31 mouse cellular contexts compared by ENCODE assay signal in the genomic region with DNA sequence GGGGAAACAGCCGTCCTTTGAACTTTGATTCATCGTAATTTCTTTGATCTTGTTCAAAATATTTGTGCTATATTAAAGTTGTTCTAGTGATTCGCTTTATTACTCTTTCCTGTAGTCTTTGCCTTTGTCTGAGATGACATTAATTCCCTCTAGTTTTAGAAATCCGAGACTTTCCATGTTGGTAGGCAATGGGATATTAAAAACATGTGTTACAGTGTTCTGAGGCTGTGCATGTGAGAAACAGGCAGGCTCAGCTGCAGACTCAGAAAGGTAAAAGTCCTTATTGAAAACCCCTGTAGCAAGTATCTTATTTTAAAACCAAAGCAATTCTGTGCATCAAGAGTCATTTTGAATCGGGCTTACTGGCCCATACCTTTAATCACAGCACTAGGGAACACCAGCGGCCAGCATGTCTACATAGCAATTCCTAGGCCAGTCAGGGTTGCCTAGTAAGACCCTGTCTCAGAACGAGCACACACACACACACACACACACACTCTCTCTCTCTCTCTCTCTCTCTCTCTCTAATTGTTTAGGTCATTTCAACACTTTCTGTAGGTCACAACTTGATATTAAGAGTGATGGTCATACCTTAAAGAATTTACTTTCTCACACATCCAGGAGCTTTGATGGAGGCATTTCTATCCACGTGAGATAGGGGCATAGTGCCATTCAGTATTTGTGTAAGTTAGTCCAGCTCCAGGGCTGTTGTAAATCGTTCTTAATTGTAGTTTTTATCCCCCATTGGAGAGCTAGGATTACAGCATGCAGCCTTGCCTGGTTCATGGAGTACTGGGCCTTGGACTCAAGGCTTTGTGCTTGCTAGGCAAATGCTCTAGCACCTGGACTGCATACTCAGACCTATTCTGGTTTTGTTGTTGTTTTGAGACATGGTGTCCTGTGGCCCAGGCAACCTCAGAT. TPM values are rescaled to one million over a fixed set of nuclear protein-coding genes. Genes with fewer than 3 reads are reported as not detected.
A peak's percentile ranks its signal among the peaks of the same experiment; 100 is the strongest.
DNase-seq lines count a peak whose midpoint lies in the region; ATAC-seq lines count a peak whose summit lies in the region.
"Had no signal": no experiment of that assay in that cellular context is flagged by ENCODE, and none has a peak within 500 bp of the region (broad histone marks: within the 10 kb centered on the region; RNA-seq: fewer than 3 reads in every experiment).

No protein-coding gene starts in this region.

- no peak overlapping the region for H3K4me3 ChIP-seq in forebrain, embryonic 10.5 days
- H3K4me3 ChIP-seq in forebrain, embryonic 11.5 days (ENCODE audit: low read depth, low read length) = no peak overlapping the region
- H3K4me3 ChIP-seq in embryonic facial prominence, embryonic 13.5 days = no peak overlapping the region
- no peak overlapping the region for H3K4me3 ChIP-seq in limb, embryonic 12.5 days (replicated peaks)
- no peak overlapping the region for H3K4me3 ChIP-seq in neural tube, embryonic 15.5 days (replicated peaks)
- H3K4me3 ChIP-seq: forebrain, embryonic 13.5 days; gastrocnemius, adult 2 months; heart, embryonic 12.5 days; hindbrain, embryonic 10.5 days; kidney, embryonic 15.5 days; left cerebral cortex, adult 2 months; limb, embryonic 15.5 days; lung, embryonic 15.5 days; megakaryocyte, embryonic 14.5 days; neural tube, embryonic 12.5 days had no signal

- WGBS in forebrain, embryonic 10.5 days = 87% methylated on average over 9 of the region's 9 CpGs
- WGBS in forebrain, embryonic 11.5 days = 80% methylated on average over 9 of the region's 9 CpGs
- WGBS in embryonic facial prominence, embryonic 13.5 days = 24% methylated on average over 9 of the region's 9 CpGs
- 31% methylated on average over 9 of the region's 9 CpGs for WGBS in limb, embryonic 12.5 days
- 83% methylated on average over 9 of the region's 9 CpGs for WGBS in neural tube, embryonic 15.5 days

- H3K27ac ChIP-seq in forebrain, embryonic 10.5 days = 0 out of 2 replicates have a peak overlapping the region, but pooled peaks have one; percentile 5
- H3K27ac ChIP-seq in forebrain, embryonic 11.5 days (ENCODE audit: low read depth, low read length) = no peak overlapping the region
- peak overlapping the region; percentile 64; the same call in 1 of the 2 replicates for H3K27ac ChIP-seq in embryonic facial prominence, embryonic 13.5 days
- peak overlapping the region; percentile 85 for H3K27ac ChIP-seq in limb, embryonic 12.5 days
- no peak overlapping the region for H3K27ac ChIP-seq in neural tube, embryonic 15.5 days (replicated peaks)
- H3K27ac ChIP-seq: forebrain, embryonic 13.5 days; gastrocnemius, adult 2 months; kidney, embryonic 15.5 days; limb, embryonic 15.5 days; liver, embryonic 14.5 days; lung, embryonic 15.5 days; neural tube, embryonic 12.5 days had no signal

- no peak for DNase-seq in forebrain, embryonic 10.5 days (ENCODE audit: extremely low spot score, low spot score)
- no peak for DNase-seq in forebrain, embryonic 11.5 days (ENCODE audit: low spot score)
- DNase-seq in 3T3-L1 (ENCODE audit: low read depth, low spot score) = peak; percentile 11
- no peak for DNase-seq in adrenal gland, adult (ENCODE audit: inconsistent age in 2 of 2, low spot score in 1 of 2)
- no peak for DNase-seq in spleen, postnatal 10 days (ENCODE audit: low spot score in 2 of 2)
- DNase-seq: adrenal gland, postnatal 36 days; cerebellum, adult 11 months; cerebellum, postnatal 10 days; gastrocnemius, adult 2 months; heart, postnatal 10 days; kidney, adult 11 months; kidney, postnatal 36 days; layer of hippocampus, adult 9-11 months; lung, postnatal 36 days; midbrain, embryonic 14.5 days; right cerebral cortex, adult 18-20 months; right cerebral cortex, postnatal 4 days had no signal

- H3K36me3 ChIP-seq in forebrain, embryonic 10.5 days (replicated peaks) = peaks cover 5% of the 10 kb centered on the region
- no peaks in the 10 kb centered on the region for H3K36me3 ChIP-seq in forebrain, embryonic 11.5 days (ENCODE audit: control insufficient read depth, insufficient read depth, low read length)
- peaks cover 1% of the 10 kb centered on the region; the same call in 1 of the 2 replicates for H3K36me3 ChIP-seq in embryonic facial prominence, embryonic 13.5 days
- peaks cover 3% of the 10 kb centered on the region; the same call in 1 of the 2 replicates for H3K36me3 ChIP-seq in limb, embryonic 12.5 days
- no peaks in the 10 kb centered on the region for H3K36me3 ChIP-seq in neural tube, embryonic 15.5 days
- H3K36me3 ChIP-seq: limb, embryonic 15.5 days; lung, embryonic 15.5 days had no signal

- no peaks in the 10 kb centered on the region for H3K27me3 ChIP-seq in forebrain, embryonic 10.5 days (ENCODE audit: poor library complexity, severe bottlenecking)
- no peaks in the 10 kb centered on the region for H3K27me3 ChIP-seq in forebrain, embryonic 11.5 days (ENCODE audit: control insufficient read depth, insufficient read depth, low read length)
- no peaks in the 10 kb centered on the region for H3K27me3 ChIP-seq in embryonic facial prominence, embryonic 13.5 days
- no peaks in the 10 kb centered on the region for H3K27me3 ChIP-seq in limb, embryonic 12.5 days
- no peaks in the 10 kb centered on the region for H3K27me3 ChIP-seq in neural tube, embryonic 15.5 days (replicated peaks)
- H3K27me3 ChIP-seq: forebrain, embryonic 13.5 days; heart, embryonic 12.5 days; kidney, embryonic 15.5 days; limb, embryonic 15.5 days; lung, embryonic 15.5 days; neural tube, embryonic 12.5 days had no signal

- no peaks in the 10 kb centered on the region for H3K9me3 ChIP-seq in forebrain, embryonic 10.5 days
- no peaks in the 10 kb centered on the region for H3K9me3 ChIP-seq in forebrain, embryonic 11.5 days (ENCODE audit: control insufficient read depth, low read length)
- H3K9me3 ChIP-seq in embryonic facial prominence, embryonic 13.5 days = no peaks in the 10 kb centered on the region
- H3K9me3 ChIP-seq in limb, embryonic 12.5 days = no peaks in the 10 kb centered on the region
- no peaks in the 10 kb centered on the region for H3K9me3 ChIP-seq in neural tube, embryonic 15.5 days (replicated peaks)
- H3K9me3 ChIP-seq: forebrain, embryonic 13.5 days; heart, embryonic 12.5 days; hindbrain, embryonic 10.5 days; kidney, embryonic 15.5 days; limb, embryonic 15.5 days; lung, embryonic 15.5 days; megakaryocyte, embryonic 14.5 days; neural tube, embryonic 12.5 days had no signal

- H3K4me2 ChIP-seq in forebrain, embryonic 11.5 days (ENCODE audit: low read depth, low read length, severe bottlenecking) = no peak overlapping the region
- no peak overlapping the region for H3K4me2 ChIP-seq in embryonic facial prominence, embryonic 13.5 days
- no peak overlapping the region for H3K4me2 ChIP-seq in limb, embryonic 12.5 days
- no peak overlapping the region for H3K4me2 ChIP-seq in neural tube, embryonic 15.5 days
- H3K4me2 ChIP-seq: forebrain, embryonic 13.5 days; heart, embryonic 12.5 days; kidney, embryonic 15.5 days; limb, embryonic 15.5 days; lung, embryonic 15.5 days; neural tube, embryonic 12.5 days had no signal

- no peak overlapping the region for H3K9ac ChIP-seq in forebrain, embryonic 11.5 days (ENCODE audit: low read length)
- no peak overlapping the region for H3K9ac ChIP-seq in embryonic facial prominence, embryonic 13.5 days
- H3K9ac ChIP-seq in limb, embryonic 12.5 days (replicated peaks) = no peak overlapping the region
- no peak overlapping the region for H3K9ac ChIP-seq in neural tube, embryonic 15.5 days (replicated peaks)
- H3K9ac ChIP-seq: forebrain, embryonic 13.5 days; heart, embryonic 12.5 days; kidney, embryonic 15.5 days; limb, embryonic 15.5 days; liver, embryonic 14.5 days; lung, embryonic 15.5 days; neural tube, embryonic 12.5 days had no signal

- no peak for ATAC-seq in forebrain, embryonic 11.5 days (replicated peaks; ENCODE audit: low FRiP score)
- no peak for ATAC-seq in embryonic facial prominence, embryonic 13.5 days (ENCODE audit: insufficient number of reproducible peaks, insufficient read depth, low FRiP score, low TSS enrichment, low read depth)
- ATAC-seq in limb, embryonic 12.5 days (ENCODE audit: insufficient number of reproducible peaks, insufficient read depth, low FRiP score, low TSS enrichment, low read depth) = 0 out of 2 replicates have a peak, but pooled peaks have one; percentile 32
- no peak for ATAC-seq in neural tube, embryonic 15.5 days (ENCODE audit: low FRiP score)
- ATAC-seq: CD4-positive, CD25-positive, alpha-beta regulatory T cell, adult 4 months; forebrain, embryonic 13.5 days had no signal

- H3K4me1 ChIP-seq in forebrain, embryonic 10.5 days = 0 out of 2 replicates have a peak, but pooled peaks cover 3% of the 10 kb centered on the region
- H3K4me1 ChIP-seq in forebrain, embryonic 11.5 days (replicated peaks; ENCODE audit: control insufficient read depth, insufficient read depth, low read length) = no peaks in the 10 kb centered on the region
- peaks cover 22% of the 10 kb centered on the region for H3K4me1 ChIP-seq in embryonic facial prominence, embryonic 13.5 days
- peaks cover 32% of the 10 kb centered on the region for H3K4me1 ChIP-seq in limb, embryonic 12.5 days (replicated peaks)
- H3K4me1 ChIP-seq in neural tube, embryonic 15.5 days = no peaks in the 10 kb centered on the region; the same call in 1 of the 2 replicates
- H3K4me1 ChIP-seq: forebrain, embryonic 13.5 days; neural tube, embryonic 12.5 days had no signal

RNA-seq across cellular contexts. Expression of gene Nr2c1, which starts 36.7 kb away (rescaled TPM):
- 11.0 and 11.3 TPM in 2 replicates for polyA plus RNA-seq in forebrain, embryonic 10.5 days (2016; fragmentation: Nextera tagmentation; extraction: Ambion mirVana)
- polyA plus RNA-seq in forebrain, embryonic 11.5 days (2014; fragmentation: Nextera tagmentation; extraction: Ambion mirVana) = 10.9 and 11.4 TPM in 2 replicates
- polyA plus RNA-seq in embryonic facial prominence, embryonic 13.5 days (2015; fragmentation: Nextera tagmentation; extraction: Ambion mirVana) = 9.0 and 9.3 TPM in 2 replicates
- 11.4 and 12.4 TPM in 2 replicates for polyA plus RNA-seq in limb, embryonic 12.5 days (2016; fragmentation: Nextera tagmentation; extraction: Ambion mirVana)
- polyA plus RNA-seq in neural tube, embryonic 15.5 days (2015; fragmentation: Nextera tagmentation; extraction: Ambion mirVana) = 6.6 and 8.4 TPM in 2 replicates

Comparison
In these comparisons a context has a peak if more than half of its experiments do, and no peak if none do; other contexts are left out.
1. H3K27ac ChIP-seq: peak in forebrain, embryonic 10.5 days (single experiment), embryonic facial prominence, embryonic 13.5 days (single experiment) and limb, embryonic 12.5 days (single experiment); none in forebrain, embryonic 11.5 days (single experiment) and neural tube, embryonic 15.5 days (single experiment).